ENCODE assay signal across 8 mouse cellular contexts in the genomic region with DNA sequence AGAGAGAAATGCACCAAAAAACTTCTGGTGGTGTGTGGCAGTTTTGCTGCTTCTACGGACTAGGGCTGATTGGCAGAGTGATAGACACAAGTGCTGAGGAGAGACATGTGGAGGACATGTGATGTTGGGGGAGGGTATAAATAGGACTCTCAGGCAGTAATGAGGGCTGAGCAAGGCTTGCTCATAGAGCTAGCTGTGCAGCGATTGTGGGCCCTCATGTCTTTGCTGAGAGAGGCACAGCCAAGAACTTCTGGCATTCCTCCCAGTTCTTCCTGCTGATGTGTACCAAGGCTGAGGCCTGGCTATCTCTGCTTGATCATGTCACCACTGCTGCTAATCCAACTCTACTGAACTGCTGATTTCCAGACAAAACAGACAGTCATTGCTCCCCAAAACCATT.
DNase-seq lines count a peak whose midpoint lies in the region; ATAC-seq lines count a peak whose summit lies in the region.

No protein-coding gene starts in this region.

- no peak overlapping the region for H3K9ac ChIP-seq in intestine, embryonic 15.5 days
- no peak overlapping the region for H3K9ac ChIP-seq in intestine, embryonic 16.5 days (ENCODE audit: low read depth, low read length)
- no peak overlapping the region for H3K9ac ChIP-seq in heart, embryonic 12.5 days

- no peaks in the 10 kb centered on the region for H3K9me3 ChIP-seq in intestine, embryonic 15.5 days
- H3K9me3 ChIP-seq in intestine, embryonic 16.5 days (ENCODE audit: control insufficient read depth, low read length), result no peaks in the 10 kb centered on the region
- H3K9me3 ChIP-seq in heart, embryonic 12.5 days (replicated peaks), result no peaks in the 10 kb centered on the region

- no peak overlapping the region for H3K4me2 ChIP-seq in intestine, embryonic 15.5 days (replicated peaks)
- H3K4me2 ChIP-seq in intestine, embryonic 16.5 days (ENCODE audit: low read depth, low read length), result no peak overlapping the region
- H3K4me2 ChIP-seq in heart, embryonic 12.5 days, result no peak overlapping the region

- 67% methylated on average over 2 of the region's 2 CpGs for WGBS in intestine, embryonic 15.5 days
- 62% methylated on average over 2 of the region's 2 CpGs for WGBS in intestine, embryonic 16.5 days
- WGBS in heart, embryonic 12.5 days, result 17% methylated on average over 2 of the region's 2 CpGs

- no peak for ATAC-seq in intestine, embryonic 15.5 days
- no peak for ATAC-seq in intestine, embryonic 16.5 days
- peak; percentile 63; the same call in 1 of the 2 replicates for ATAC-seq in heart, embryonic 12.5 days (ENCODE audit: insufficient number of reproducible peaks, low FRiP score)
- no peak for ATAC-seq in inflammation-experienced regulatory T-cells, adult 6 months
- ATAC-seq in erythroid progenitor cell, adult 5-6 weeks (replicated peaks; ENCODE audit: low FRiP score, poor library complexity, severe bottlenecking), result no peak

- H3K36me3 ChIP-seq in intestine, embryonic 15.5 days, result no peaks in the 10 kb centered on the region
- H3K36me3 ChIP-seq in intestine, embryonic 16.5 days (ENCODE audit: control insufficient read depth, insufficient read depth, low read length), result no peaks in the 10 kb centered on the region
- H3K36me3 ChIP-seq in heart, embryonic 12.5 days, result no peaks in the 10 kb centered on the region

- H3K4me3 ChIP-seq in intestine, embryonic 15.5 days (replicated peaks), result no peak overlapping the region
- no peak overlapping the region for H3K4me3 ChIP-seq in intestine, embryonic 16.5 days (ENCODE audit: low read length)
- no peak overlapping the region for H3K4me3 ChIP-seq in heart, embryonic 12.5 days

- peak overlapping the region; percentile 44; the same call in 1 of the 2 replicates for H3K27ac ChIP-seq in intestine, embryonic 15.5 days
- no peak overlapping the region for H3K27ac ChIP-seq in intestine, embryonic 16.5 days (ENCODE audit: low read length)
- peak overlapping the region; percentile 62; the same call in 1 of the 2 replicates for H3K27ac ChIP-seq in heart, embryonic 12.5 days (ENCODE audit: poor library complexity, severe bottlenecking)

- DNase-seq in urinary bladder, postnatal 25 days (ENCODE audit: low spot score), result peak; percentile 18
- DNase-seq in urinary bladder, postnatal 4 days (ENCODE audit: low spot score in 2 of 2), result no peak
- peak; percentile 26 for DNase-seq in lung, postnatal 25 days (ENCODE audit: low spot score)

- H3K4me1 ChIP-seq in intestine, embryonic 15.5 days (replicated peaks), result peaks cover 22% of the 10 kb centered on the region
- H3K4me1 ChIP-seq in intestine, embryonic 16.5 days (ENCODE audit: control insufficient read depth, insufficient read depth, low read length), result peaks cover 24% of the 10 kb centered on the region
- peaks cover 30% of the 10 kb centered on the region for H3K4me1 ChIP-seq in heart, embryonic 12.5 days (replicated peaks)

- no peaks in the 10 kb centered on the region for H3K27me3 ChIP-seq in intestine, embryonic 15.5 days (replicated peaks)
- H3K27me3 ChIP-seq in intestine, embryonic 16.5 days (replicated peaks; ENCODE audit: control insufficient read depth, insufficient read depth, low read length), result no peaks in the 10 kb centered on the region
- H3K27me3 ChIP-seq in heart, embryonic 12.5 days (replicated peaks), result no peaks in the 10 kb centered on the region

Comparison
In these comparisons a context has a peak if more than half of its experiments do, and no peak if none do; other contexts are left out.
1. DNase-seq: peak in urinary bladder, postnatal 25 days (single experiment) and lung, postnatal 25 days (single experiment); none in urinary bladder, postnatal 4 days (0 of 2).